Mouse (Mus musculus) E14TG2a.4 (cell line): ENCODE measurements around the gene Gm8332.
"Not testable (repeated sequence)": the region's sequence is repeated elsewhere in the genome, so short reads cannot be mapped to it uniquely, and the experiment has no call there.

Source experiments
- H3K27me3 ChIP-seq: 2 replicates; pipeline ENCODE4 v1.6.1; 2014; ENCODE audit warnings: low read length, control low read depth; ENCODE audit not compliant: insufficient read depth
- H3K36me3 ChIP-seq: 2 replicates; pipeline ENCODE4 v1.6.1; 2014; ENCODE audit warnings: low read length, control low read depth; ENCODE audit not compliant: insufficient read depth
- H3K4me1 ChIP-seq: replicated peaks from 2 replicates; pipeline ENCODE4 v1.6.1; 2014; ENCODE audit warnings: low read depth, low read length, control low read depth
- H3K4me3 ChIP-seq: replicated peaks from 2 replicates; pipeline ENCODE4 v1.5.1; 2014; ENCODE audit warnings: mild to moderate bottlenecking, low read length
- H3K9me3 ChIP-seq: 2 replicates; pipeline ENCODE4 v1.6.1; 2014; ENCODE audit warnings: low read length, control low read depth
- CTCF ChIP-seq: conservative IDR thresholded peaks from 2 replicates; pipeline ENCODE4 v1.5.1; 2014; ENCODE audit warnings: low read length
- NANOG ChIP-seq: IDR thresholded peaks from 2 replicates; pipeline ENCODE4 v1.6.1; 2014; ENCODE audit warnings: borderline replicate concordance, low read length, mixed read lengths
- POU5F1 ChIP-seq: IDR thresholded peaks from 2 replicates; pipeline ENCODE4 v1.6.1; 2014; ENCODE audit warnings: low read length, borderline replicate concordance

Gene Gm8332

DNA sequence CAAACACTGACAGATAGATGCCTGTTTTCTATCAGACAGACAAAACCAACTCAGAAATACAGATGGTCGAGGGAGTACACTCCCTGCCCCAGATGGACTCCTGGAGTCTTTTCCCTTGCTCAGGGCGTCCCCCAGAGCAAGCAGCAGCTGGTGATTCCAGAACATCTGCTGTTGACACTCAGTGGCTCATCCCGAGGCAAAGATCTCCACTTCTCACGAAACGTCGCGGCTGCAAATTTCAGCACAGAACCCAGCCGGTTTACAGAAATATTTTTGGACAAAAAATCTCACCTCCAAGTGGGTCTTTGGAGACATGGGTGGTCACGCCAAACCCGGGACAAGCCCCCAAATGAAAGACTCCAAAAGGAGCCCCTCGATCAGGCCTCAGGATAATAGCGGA is 35.3 kb downstream of the Gm8332 start:
- TF ChIP-seq CTCF (no peak), POU5F1 (no peak), NANOG (no peak)

DNA sequence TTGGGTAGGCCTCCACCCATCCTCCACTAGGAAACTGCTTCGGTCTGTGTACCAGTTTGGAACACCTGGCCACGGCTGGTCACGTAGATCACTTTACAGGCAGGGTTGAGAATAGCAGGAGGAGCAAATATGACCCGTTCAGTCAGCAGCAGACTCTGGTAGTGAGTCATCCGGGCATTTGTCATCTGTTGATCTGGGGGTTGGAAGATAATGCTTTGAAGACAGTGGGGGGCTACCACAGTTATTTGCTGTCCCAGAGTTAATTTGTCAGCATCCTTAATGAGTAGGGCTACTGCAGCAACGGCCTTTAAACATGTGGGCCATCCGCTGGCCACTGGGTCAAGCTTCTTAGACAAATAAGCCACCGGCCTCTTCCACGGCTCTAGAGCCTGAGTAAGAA is 38.4 kb downstream of the Gm8332 start:
- H3K36me3 ChIP-seq, H3K4me3 ChIP-seq, H3K27me3 ChIP-seq, H3K4me1 ChIP-seq: not testable (repeated sequence)
- peaks cover 47% of the 10 kb centered on the region for H3K9me3 ChIP-seq

More for the DNA sequence above, 35.3 kb downstream of the Gm8332 start:
- H3K4me3 ChIP-seq = no peak overlapping the region
- no peaks in the 10 kb centered on the region for H3K27me3 ChIP-seq
- peaks cover 64% of the 10 kb centered on the region for H3K9me3 ChIP-seq
- H3K36me3 ChIP-seq = no peaks in the 10 kb centered on the region
- H3K4me1 ChIP-seq = no peaks in the 10 kb centered on the region

DNA sequence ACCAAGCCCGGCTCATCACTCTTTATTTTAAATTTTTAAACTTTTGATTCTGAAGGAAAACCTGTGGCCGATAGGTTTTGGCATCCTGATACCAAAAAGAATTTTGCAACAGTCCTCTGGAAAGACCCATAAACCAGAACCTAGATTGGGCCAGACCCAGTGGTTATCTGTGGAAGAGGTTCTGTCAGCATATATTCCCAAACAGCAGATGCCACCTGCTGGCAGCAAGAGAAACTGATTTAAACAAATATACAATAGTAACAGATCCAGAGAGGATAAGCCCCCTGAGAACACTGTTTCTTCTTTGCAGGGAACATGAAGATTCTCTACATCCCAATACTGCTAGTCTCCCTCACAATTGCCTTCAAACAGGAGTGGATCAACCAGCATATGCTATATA is 47.0 kb downstream of the Gm8332 start:
- 0 out of 2 replicates have a peak, but pooled peaks cover 6% of the 10 kb centered on the region for H3K9me3 ChIP-seq
- no peak overlapping the region for H3K4me3 ChIP-seq
- H3K4me1 ChIP-seq = no peaks in the 10 kb centered on the region
- no peaks in the 10 kb centered on the region for H3K36me3 ChIP-seq
- H3K27me3 ChIP-seq = no peaks in the 10 kb centered on the region
- 0 out of 2 replicates have a peak, but pooled peaks have one; percentile 7 for TF ChIP-seq CTCF
- no peak for TF ChIP-seq POU5F1
- no peak for TF ChIP-seq NANOG
